Mouse (Mus musculus): Measurements from ENCODE around the gene Arhgap22. TPM values are rescaled to one million over a fixed set of nuclear protein-coding genes. Genes with fewer than 3 reads are reported as not detected.

The Arhgap22 gene
- polyA plus RNA-seq, 1 experiment from 2014 or later, result 5.3 TPM

DNA sequence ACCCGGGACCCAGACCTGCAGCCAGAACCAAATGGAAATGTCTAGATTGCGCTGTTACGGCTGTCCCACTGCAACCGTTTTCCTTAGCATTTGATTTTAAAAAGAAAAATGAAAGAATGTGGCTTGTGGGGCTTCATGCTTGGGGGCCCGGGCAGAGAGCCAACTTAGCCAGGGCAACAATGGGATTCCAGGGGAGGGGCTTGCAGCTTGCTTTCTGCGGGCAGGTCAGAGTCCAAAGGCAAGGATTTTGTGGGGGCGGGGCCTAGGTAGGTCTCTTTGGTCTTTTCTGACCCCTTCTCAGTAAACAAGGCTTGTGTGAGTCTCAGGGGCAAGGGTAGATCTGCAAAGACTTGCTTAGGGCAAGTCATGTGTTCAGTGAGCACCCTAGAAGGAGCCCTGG, 107.0 kb downstream of the Arhgap22 start:
- H3K27ac ChIP-seq (ENCODE audit: low read depth), result no peak overlapping the region

DNA sequence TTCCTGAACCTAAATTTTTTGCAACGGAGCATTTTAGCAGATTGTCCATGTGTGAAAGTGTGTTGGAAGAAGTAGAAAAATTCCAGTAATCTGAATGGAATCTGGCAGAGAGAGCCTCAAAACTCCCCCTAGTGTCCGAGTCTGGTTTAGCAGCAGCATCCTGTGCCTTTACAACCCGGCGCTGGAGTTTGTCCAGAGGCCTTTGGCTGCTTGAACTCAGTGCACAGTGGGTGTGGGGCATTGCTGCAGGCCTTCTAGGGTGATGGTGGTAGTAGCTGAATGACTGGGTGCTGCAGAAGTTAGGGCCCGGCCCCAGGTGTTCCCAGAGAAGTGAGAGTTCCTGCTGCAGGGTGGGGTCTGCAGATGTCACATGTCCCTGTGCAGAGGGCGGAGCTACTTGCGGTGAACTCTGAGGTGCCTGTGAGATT, 108.8 kb downstream of the Arhgap22 start:
- ATAC-seq (replicated peaks; ENCODE audit: low FRiP score, low TSS enrichment, low read depth) (no peak), DNase-seq (ENCODE audit: low spot score) (peak; percentile 86)
- no peaks in the 10 kb centered on the region for H3K36me3 ChIP-seq (ENCODE audit: control insufficient read depth, insufficient read depth, low read length)
- no peaks in the 10 kb centered on the region for H3K9me3 ChIP-seq (ENCODE audit: control insufficient read depth, low read length)
- H3K27me3 ChIP-seq (replicated peaks; ENCODE audit: control insufficient read depth, insufficient read depth, low read length), result 0 out of 2 replicates have a peak, but pooled peaks cover 4% of the 10 kb centered on the region
- no peak overlapping the region for H3K9ac ChIP-seq (ENCODE audit: low read length)
- H3K27ac ChIP-seq (ENCODE audit: low read depth), result no peak overlapping the region
- H3K4me2 ChIP-seq (ENCODE audit: low read length), result no peak overlapping the region
- H3K4me3 ChIP-seq (ENCODE audit: low read depth, low read length), result no peak overlapping the region
- H3K4me1 ChIP-seq (replicated peaks; ENCODE audit: control insufficient read depth, insufficient read depth, low read length), result peaks cover 17% of the 10 kb centered on the region
- WGBS, result 24% methylated on average over 7 of the region's 7 CpGs

More for the DNA sequence above, 107.0 kb downstream of the Arhgap22 start:
- ATAC-seq (replicated peaks; ENCODE audit: low FRiP score, low TSS enrichment, low read depth) (no peak), DNase-seq (ENCODE audit: low spot score) (no peak)
- H3K36me3 ChIP-seq (ENCODE audit: control insufficient read depth, insufficient read depth, low read length), result no peaks in the 10 kb centered on the region
- no peak overlapping the region for H3K9ac ChIP-seq (ENCODE audit: low read length)
- H3K4me1 ChIP-seq (replicated peaks; ENCODE audit: control insufficient read depth, insufficient read depth, low read length), result peaks cover 15% of the 10 kb centered on the region
- H3K27me3 ChIP-seq (replicated peaks; ENCODE audit: control insufficient read depth, insufficient read depth, low read length), result 0 out of 2 replicates have a peak, but pooled peaks cover 4% of the 10 kb centered on the region
- H3K4me3 ChIP-seq (ENCODE audit: low read depth, low read length), result peak overlapping the region; percentile 50
- H3K9me3 ChIP-seq (ENCODE audit: control insufficient read depth, low read length), result no peaks in the 10 kb centered on the region
- H3K4me2 ChIP-seq (ENCODE audit: low read length), result peak overlapping the region; percentile 99
- WGBS, result 9% methylated on average over 7 of the region's 7 CpGs

DNA sequence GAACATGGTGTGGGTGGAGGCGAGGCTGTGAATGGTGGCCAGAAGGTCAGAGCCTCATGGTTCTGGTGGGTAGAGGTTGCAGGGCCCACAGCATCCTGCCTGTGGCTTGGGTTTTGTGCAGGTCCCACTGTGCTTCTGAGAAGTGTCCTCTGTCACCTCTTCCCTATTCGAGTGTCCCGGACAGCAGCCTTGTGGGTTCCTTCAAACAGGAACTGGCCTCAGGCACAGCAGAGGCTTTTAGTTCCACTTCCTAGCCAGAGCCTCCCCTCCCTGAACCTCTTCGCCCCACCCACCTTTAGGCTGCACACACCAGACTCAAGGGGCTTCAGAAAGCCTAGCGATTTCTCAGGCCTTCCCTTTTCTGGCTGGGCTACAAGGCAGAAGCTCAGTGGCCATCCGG, 110.7 kb downstream of the Arhgap22 start:
- no peak for ATAC-seq (replicated peaks; ENCODE audit: low FRiP score, low TSS enrichment, low read depth)
- Histone ChIP-seq H3K36me3 (ENCODE audit: control insufficient read depth, insufficient read depth, low read length) (no peaks in the 10 kb centered on the region), H3K4me2 (ENCODE audit: low read length) (no peak overlapping the region), H3K4me1 (replicated peaks; ENCODE audit: control insufficient read depth, insufficient read depth, low read length) (peaks cover 24% of the 10 kb centered on the region), H3K9me3 (ENCODE audit: control insufficient read depth, low read length) (no peaks in the 10 kb centered on the region), H3K27ac (ENCODE audit: low read depth) (no peak overlapping the region), H3K9ac (ENCODE audit: low read length) (no peak overlapping the region), H3K27me3 (replicated peaks; ENCODE audit: control insufficient read depth, insufficient read depth, low read length) (no peaks in the 10 kb centered on the region), H3K4me3 (ENCODE audit: low read depth, low read length) (no peak overlapping the region)
- 71% methylated on average over 6 of the region's 6 CpGs for WGBS
- no peak for DNase-seq (ENCODE audit: low spot score)

DNA sequence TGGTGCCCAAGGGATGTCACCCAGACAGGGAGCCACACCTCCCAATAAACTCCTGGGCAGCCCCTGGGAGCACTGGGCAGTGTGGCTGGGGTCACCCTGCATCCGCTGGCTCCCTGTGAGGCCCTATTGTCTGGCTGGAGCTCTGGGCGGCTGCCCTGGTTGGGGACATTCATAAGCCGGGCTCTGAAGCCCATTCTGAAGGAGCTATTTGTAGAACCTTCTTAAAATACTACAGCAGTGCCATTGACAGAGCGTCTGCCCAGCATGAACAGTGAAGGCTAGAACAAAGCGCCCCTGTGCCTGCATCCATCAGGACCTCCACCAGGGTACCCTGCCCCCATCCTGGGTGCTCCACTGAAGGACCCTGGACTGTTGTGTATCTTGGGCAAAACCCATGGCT, 114.5 kb downstream of the Arhgap22 start:
- 68% methylated on average over 5 of the region's 5 CpGs for WGBS
- Histone ChIP-seq H3K36me3 (ENCODE audit: control insufficient read depth, insufficient read depth, low read length) (no peaks in the 10 kb centered on the region), H3K27me3 (replicated peaks; ENCODE audit: control insufficient read depth, insufficient read depth, low read length) (no peaks in the 10 kb centered on the region), H3K9ac (ENCODE audit: low read length) (no peak overlapping the region), H3K4me3 (ENCODE audit: low read depth, low read length) (no peak overlapping the region), H3K27ac (ENCODE audit: low read depth) (no peak overlapping the region), H3K4me2 (ENCODE audit: low read length) (no peak overlapping the region), H3K9me3 (ENCODE audit: control insufficient read depth, low read length) (no peaks in the 10 kb centered on the region), H3K4me1 (replicated peaks; ENCODE audit: control insufficient read depth, insufficient read depth, low read length) (0 out of 2 replicates have a peak, but pooled peaks cover 8% of the 10 kb centered on the region)
- no peak for DNase-seq (ENCODE audit: low spot score)
- ATAC-seq (replicated peaks; ENCODE audit: low FRiP score, low TSS enrichment, low read depth), result no peak

DNA sequence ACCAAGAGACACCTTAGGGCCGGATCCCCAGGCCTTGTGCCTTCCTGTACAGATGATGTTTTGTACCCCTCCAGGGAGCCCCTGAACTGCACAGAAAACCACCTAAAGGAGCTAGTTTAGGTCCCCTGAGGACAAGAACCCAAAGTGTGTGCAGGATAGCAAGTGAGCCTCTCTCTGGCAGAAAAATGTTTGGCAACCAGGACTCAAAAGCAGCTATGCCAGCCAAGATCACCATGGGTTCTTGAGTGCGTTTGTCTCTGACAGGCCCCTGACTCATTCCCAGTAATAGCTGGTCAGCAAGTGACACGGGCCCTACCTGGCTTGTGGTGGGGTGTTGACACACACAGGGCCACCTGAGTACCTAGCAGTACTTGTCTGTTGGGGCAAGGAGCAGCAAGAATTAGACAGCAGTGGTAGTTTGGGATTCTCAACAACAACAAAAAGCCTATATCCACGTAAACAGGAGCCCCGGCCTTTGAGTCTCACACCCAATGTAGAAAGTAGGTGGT, 115.5 kb downstream of the Arhgap22 start:
- no peak overlapping the region for H3K4me2 ChIP-seq (ENCODE audit: low read length)
- no peak overlapping the region for H3K27ac ChIP-seq (ENCODE audit: low read depth)
- no peak overlapping the region for H3K4me3 ChIP-seq (ENCODE audit: low read depth, low read length)
- DNase-seq (ENCODE audit: low spot score) (no peak), ATAC-seq (replicated peaks; ENCODE audit: low FRiP score, low TSS enrichment, low read depth) (no peak)
- 0 out of 2 replicates have a peak, but pooled peaks cover 8% of the 10 kb centered on the region for H3K4me1 ChIP-seq (replicated peaks; ENCODE audit: control insufficient read depth, insufficient read depth, low read length)
- no peaks in the 10 kb centered on the region for H3K36me3 ChIP-seq (ENCODE audit: control insufficient read depth, insufficient read depth, low read length)
- 93% methylated on average over 5 of the region's 5 CpGs for WGBS
- H3K27me3 ChIP-seq (replicated peaks; ENCODE audit: control insufficient read depth, insufficient read depth, low read length), result no peaks in the 10 kb centered on the region
- H3K9me3 ChIP-seq (ENCODE audit: control insufficient read depth, low read length), result no peaks in the 10 kb centered on the region
- no peak overlapping the region for H3K9ac ChIP-seq (ENCODE audit: low read length)

DNA sequence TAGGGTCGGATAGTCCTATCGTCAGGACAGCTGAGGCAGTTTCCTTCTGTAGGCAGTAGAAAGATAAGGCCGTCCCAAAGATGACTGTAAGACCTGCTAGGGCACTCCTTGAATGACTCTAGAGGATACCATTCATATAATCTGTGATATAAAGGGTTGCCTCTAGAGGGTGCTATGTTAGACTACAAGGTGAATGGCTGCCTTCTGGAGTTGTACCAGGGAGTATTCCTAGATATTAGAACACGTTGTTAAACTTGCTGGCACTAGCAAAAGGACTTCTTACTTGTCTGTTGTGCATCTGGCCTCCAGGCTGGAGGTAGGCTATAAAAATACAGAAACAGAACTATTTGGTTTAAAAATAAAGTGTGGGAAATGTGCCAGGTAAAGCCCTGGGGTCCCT, 117.2 kb downstream of the Arhgap22 start:
- 55% methylated on average over 4 of the region's 4 CpGs for WGBS
- ATAC-seq (replicated peaks; ENCODE audit: low FRiP score, low TSS enrichment, low read depth), result no peak
- no peaks in the 10 kb centered on the region for H3K27me3 ChIP-seq (replicated peaks; ENCODE audit: control insufficient read depth, insufficient read depth, low read length)
- no peak overlapping the region for H3K27ac ChIP-seq (ENCODE audit: low read depth)
- no peak overlapping the region for H3K4me3 ChIP-seq (ENCODE audit: low read depth, low read length)
- H3K4me2 ChIP-seq (ENCODE audit: low read length), result no peak overlapping the region
- H3K36me3 ChIP-seq (ENCODE audit: control insufficient read depth, insufficient read depth, low read length), result no peaks in the 10 kb centered on the region
- H3K9ac ChIP-seq (ENCODE audit: low read length), result no peak overlapping the region
- H3K4me1 ChIP-seq (replicated peaks; ENCODE audit: control insufficient read depth, insufficient read depth, low read length), result 0 out of 2 replicates have a peak, but pooled peaks cover 8% of the 10 kb centered on the region
- DNase-seq (ENCODE audit: low spot score), result no peak
- H3K9me3 ChIP-seq (ENCODE audit: control insufficient read depth, low read length), result no peaks in the 10 kb centered on the region

DNA sequence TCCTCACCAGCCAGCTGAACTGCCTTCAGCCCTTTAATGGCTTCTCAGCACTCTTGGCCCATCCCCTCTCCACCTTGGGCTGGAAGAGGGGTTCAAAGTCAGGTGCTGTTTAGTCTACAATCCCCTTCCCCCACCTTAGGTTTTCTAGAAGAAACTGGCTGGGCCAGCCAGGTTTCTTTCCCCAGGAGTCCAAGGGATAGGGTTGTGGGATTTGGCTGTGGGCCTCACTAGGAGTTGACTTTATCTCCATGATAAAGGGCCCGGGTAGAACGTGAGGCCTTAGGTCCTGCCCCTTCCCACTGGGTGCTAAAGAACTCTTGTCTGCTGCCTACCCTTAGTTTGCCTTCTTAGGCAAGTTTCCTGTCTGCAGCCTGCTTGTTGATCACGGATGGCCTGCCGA, 117.8 kb downstream of the Arhgap22 start:
- no peak overlapping the region for H3K4me2 ChIP-seq (ENCODE audit: low read length)
- H3K27ac ChIP-seq (ENCODE audit: low read depth), result no peak overlapping the region
- 0 out of 2 replicates have a peak, but pooled peaks cover 8% of the 10 kb centered on the region for H3K4me1 ChIP-seq (replicated peaks; ENCODE audit: control insufficient read depth, insufficient read depth, low read length)
- WGBS, result 59% methylated on average over 4 of the region's 4 CpGs
- H3K36me3 ChIP-seq (ENCODE audit: control insufficient read depth, insufficient read depth, low read length), result no peaks in the 10 kb centered on the region
- H3K27me3 ChIP-seq (replicated peaks; ENCODE audit: control insufficient read depth, insufficient read depth, low read length), result no peaks in the 10 kb centered on the region
- DNase-seq (ENCODE audit: low spot score) (no peak), ATAC-seq (replicated peaks; ENCODE audit: low FRiP score, low TSS enrichment, low read depth) (no peak)
- H3K4me3 ChIP-seq (ENCODE audit: low read depth, low read length), result no peak overlapping the region
- H3K9ac ChIP-seq (ENCODE audit: low read length), result no peak overlapping the region
- H3K9me3 ChIP-seq (ENCODE audit: control insufficient read depth, low read length), result no peaks in the 10 kb centered on the region

DNA sequence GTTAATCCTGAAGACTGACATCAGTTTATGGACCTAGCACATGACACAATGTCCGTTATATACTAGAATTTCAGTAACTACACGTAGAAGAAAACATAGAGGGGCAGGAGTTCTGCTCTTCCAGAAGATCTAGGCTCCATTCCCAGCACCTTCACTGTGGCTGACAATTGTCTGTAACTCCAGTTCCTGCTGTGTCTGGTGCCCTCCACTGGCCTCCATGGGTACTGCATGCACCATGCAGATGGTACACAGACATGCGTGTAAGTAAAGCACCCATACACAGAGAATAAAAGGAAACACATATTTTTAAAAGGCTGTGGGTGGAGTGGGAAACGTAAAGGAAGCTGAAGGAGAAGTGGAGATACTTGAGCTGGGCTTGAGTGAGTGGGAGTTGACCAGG, 120.0 kb downstream of the Arhgap22 start:
- H3K9ac ChIP-seq (ENCODE audit: low read length), result no peak overlapping the region
- H3K27ac ChIP-seq (ENCODE audit: low read depth), result no peak overlapping the region
- no peak overlapping the region for H3K4me2 ChIP-seq (ENCODE audit: low read length)
- no peaks in the 10 kb centered on the region for H3K36me3 ChIP-seq (ENCODE audit: control insufficient read depth, insufficient read depth, low read length)
- H3K4me1 ChIP-seq (replicated peaks; ENCODE audit: control insufficient read depth, insufficient read depth, low read length), result no peaks in the 10 kb centered on the region
- DNase-seq (ENCODE audit: low spot score), result no peak
- no peaks in the 10 kb centered on the region for H3K27me3 ChIP-seq (replicated peaks; ENCODE audit: control insufficient read depth, insufficient read depth, low read length)
- no peak for ATAC-seq (replicated peaks; ENCODE audit: low FRiP score, low TSS enrichment, low read depth)
- H3K9me3 ChIP-seq (ENCODE audit: control insufficient read depth, low read length), result no peaks in the 10 kb centered on the region
- H3K4me3 ChIP-seq (ENCODE audit: low read depth, low read length), result no peak overlapping the region
- 80% methylated on average over 4 of the region's 4 CpGs for WGBS

DNA sequence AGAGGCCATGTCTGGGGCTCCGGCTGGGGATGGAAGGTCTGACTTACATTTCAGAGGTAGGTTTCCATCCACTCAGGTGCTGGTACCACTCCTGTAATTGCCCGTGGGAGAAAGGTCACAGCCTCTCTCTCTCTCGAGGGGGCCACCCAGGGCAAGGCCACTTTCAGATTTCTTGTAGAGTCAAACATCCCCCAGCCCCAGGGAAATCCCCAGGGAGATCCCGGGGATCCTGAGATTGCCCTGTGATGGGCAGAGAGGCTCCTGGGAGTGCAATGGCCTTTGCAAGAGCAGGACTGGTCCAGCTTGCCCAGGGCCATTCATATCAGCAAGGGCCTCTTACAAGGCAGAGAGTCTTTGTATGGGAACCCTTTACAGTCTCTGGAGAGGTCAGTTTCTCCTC, 120.6 kb downstream of the Arhgap22 start:
- H3K9ac ChIP-seq (ENCODE audit: low read length), result no peak overlapping the region
- H3K4me3 ChIP-seq (ENCODE audit: low read depth, low read length), result no peak overlapping the region
- H3K4me1 ChIP-seq (replicated peaks; ENCODE audit: control insufficient read depth, insufficient read depth, low read length), result no peaks in the 10 kb centered on the region
- H3K4me2 ChIP-seq (ENCODE audit: low read length), result no peak overlapping the region
- H3K27ac ChIP-seq (ENCODE audit: low read depth), result no peak overlapping the region
- no peaks in the 10 kb centered on the region for H3K36me3 ChIP-seq (ENCODE audit: control insufficient read depth, insufficient read depth, low read length)
- no peaks in the 10 kb centered on the region for H3K9me3 ChIP-seq (ENCODE audit: control insufficient read depth, low read length)
- DNase-seq (ENCODE audit: low spot score) (no peak), ATAC-seq (replicated peaks; ENCODE audit: low FRiP score, low TSS enrichment, low read depth) (no peak)
- H3K27me3 ChIP-seq (replicated peaks; ENCODE audit: control insufficient read depth, insufficient read depth, low read length), result no peaks in the 10 kb centered on the region
- 72% methylated on average over 4 of the region's 4 CpGs for WGBS
